Mouse (Mus musculus) bone marrow, adult 2 months (tissue): Measurements from ENCODE around the gene Scd4.

Experiments
- CTCF ChIP-seq: fragments of 200-500 bp; IDR thresholded peaks from 2 replicates; pipeline ENCODE4 v1.5.1; 2011; ENCODE audit warnings: low read length, control low read depth; ENCODE audit not compliant: control insufficient read depth, insufficient read depth
- POLR2A ChIP-seq: fragments of 200-500 bp; IDR thresholded peaks from 2 replicates; pipeline ENCODE4 v1.6.1; 2011; ENCODE audit warnings: low read depth, mild to moderate bottlenecking, control low read depth, low read length, borderline replicate concordance; ENCODE audit not compliant: control insufficient read depth

GRCm38 (mm10) chr19:44332833-44333623 lies at the start of gene Scd4:
- TF ChIP-seq CTCF = no peak
- TF ChIP-seq POLR2A = no peak
